Mouse (Mus musculus) C2C12 (cell line): ENCODE results near the gene Tulp2.

Experiments used
- CTCF ChIP-seq: IDR thresholded peaks from one replicate; pipeline ENCODE4 v1.5.1; 2011; ENCODE audit not compliant: control insufficient read depth, insufficient read depth, insufficient read length
- FOSL1 ChIP-seq: IDR thresholded peaks from one replicate; pipeline ENCODE4 v1.8.0; 2011; ENCODE audit warnings: mild to moderate bottlenecking, low read length; ENCODE audit not compliant: poor library complexity, insufficient read depth, severe bottlenecking
- MAX ChIP-seq: IDR thresholded peaks from one replicate; pipeline ENCODE4 v1.6.1; 2011; ENCODE audit warnings: mild to moderate bottlenecking, control low read depth
- MYOD1 ChIP-seq: IDR thresholded peaks from one replicate; pipeline ENCODE4 v1.6.1; 2011; ENCODE audit warnings: low read depth; ENCODE audit not compliant: control insufficient read depth, insufficient read length
- USF1 ChIP-seq: IDR thresholded peaks from one replicate; pipeline ENCODE4 v1.6.1; 2011; ENCODE audit warnings: low read depth, mild to moderate bottlenecking, control low read depth, moderate library complexity

GRCm38 (mm10) chr7:45509181-45509882, 27.7 kb downstream of the Tulp2 start:
- TF ChIP-seq CTCF, result no peak
- TF ChIP-seq MYOD1, result no peak
- TF ChIP-seq FOSL1, result no peak
- no peak for TF ChIP-seq USF1
- no peak for TF ChIP-seq MAX
